Comparison of ENCODE assay signal across 8 mouse cellular contexts in genomic region chr7:84779276-84779825, GRCm38 (mm10).
DNase-seq lines count a peak whose midpoint lies in the region; ATAC-seq and TF ChIP-seq lines count a peak whose summit lies in the region.

No protein-coding gene starts in this region.

- peak; percentile 88 for ATAC-seq in heart, embryonic 11.5 days (replicated peaks; ENCODE audit: insufficient number of reproducible peaks, low FRiP score, low TSS enrichment)
- ATAC-seq in kidney, embryonic 16.5 days (ENCODE audit: low FRiP score, low TSS enrichment): peak; percentile 96

- H3K79me2 ChIP-seq in liver, adult 2 months (ENCODE audit: control insufficient read depth, insufficient read depth, low read length): no peaks in the 10 kb centered on the region
- H3K79me2 ChIP-seq in myocyte (ENCODE audit: control insufficient read depth, insufficient read depth): no peaks in the 10 kb centered on the region

- no peak overlapping the region for H3ac ChIP-seq in myocyte (ENCODE audit: control insufficient read depth, insufficient read length)

- no peaks in the 10 kb centered on the region for H3K4me1 ChIP-seq in bone marrow macrophage, adult 2 months (ENCODE audit: control insufficient read depth, insufficient read depth, low read length)
- no peaks in the 10 kb centered on the region for H3K4me1 ChIP-seq in embryonic fibroblast, embryonic 13.5 days (ENCODE audit: control insufficient read depth, insufficient read depth, low read length)
- H3K4me1 ChIP-seq in heart, embryonic 11.5 days (ENCODE audit: control insufficient read depth, insufficient read depth, low read length): no peaks in the 10 kb centered on the region
- H3K4me1 ChIP-seq in kidney, embryonic 16.5 days (ENCODE audit: insufficient read depth, low read length): no peaks in the 10 kb centered on the region
- no peaks in the 10 kb centered on the region for H3K4me1 ChIP-seq in liver, adult 2 months (ENCODE audit: control insufficient read depth, insufficient read depth, low read length)

- H3K9me3 ChIP-seq in heart, embryonic 11.5 days (replicated peaks; ENCODE audit: control insufficient read depth, low read length): no peaks in the 10 kb centered on the region
- H3K9me3 ChIP-seq in kidney, embryonic 16.5 days (ENCODE audit: low read length): no peaks in the 10 kb centered on the region

- TF ChIP-seq CTCF in bone marrow macrophage, adult 2 months (IDR thresholded peaks at IDR 0.05; ENCODE audit: low read depth, low read length): peak; percentile 68
- TF ChIP-seq CTCF in embryonic fibroblast, embryonic 13.5 days (IDR thresholded peaks at IDR 0.05; ENCODE audit: borderline replicate concordance, insufficient read depth, low read length): peak; percentile 99
- peak; percentile 99 for TF ChIP-seq CTCF in liver, adult 2 months (IDR thresholded peaks at IDR 0.05; ENCODE audit: low read depth, low read length)

- TF ChIP-seq POLR2A in bone marrow macrophage, adult 2 months (IDR thresholded peaks at IDR 0.05; ENCODE audit: borderline replicate concordance, low read depth, low read length): no peak
- TF ChIP-seq POLR2A in embryonic fibroblast, embryonic 13.5 days (IDR thresholded peaks at IDR 0.05; ENCODE audit: low read depth, low read length): no peak
- no peak for TF ChIP-seq POLR2A in liver, adult 2 months (IDR thresholded peaks at IDR 0.05; ENCODE audit: extremely low read depth, insufficient read depth, low read length)
- no peak for TF ChIP-seq POLR2A in myocyte (IDR thresholded peaks at IDR 0.05; ENCODE audit: insufficient read length, low read depth)

- peak overlapping the region; percentile 68 for H3K9ac ChIP-seq in heart, embryonic 11.5 days (ENCODE audit: low read depth, low read length)
- peak overlapping the region; percentile 54 for H3K9ac ChIP-seq in kidney, embryonic 16.5 days (replicated peaks; ENCODE audit: low read length)
- H3K9ac ChIP-seq in liver, adult 2 months (ENCODE audit: low read depth, low read length): peak overlapping the region; percentile 31

- peak overlapping the region; percentile 76 for H3K4me2 ChIP-seq in heart, embryonic 11.5 days
- peak overlapping the region; percentile 88 for H3K4me2 ChIP-seq in kidney, embryonic 16.5 days (replicated peaks; ENCODE audit: low read depth, low read length)
- H3K4me2 ChIP-seq in myocyte (ENCODE audit: low read depth): peak overlapping the region; percentile 83

- no peaks in the 10 kb centered on the region for H3K36me3 ChIP-seq in heart, embryonic 11.5 days (ENCODE audit: control insufficient read depth, insufficient read depth, low read length)
- H3K36me3 ChIP-seq in kidney, embryonic 16.5 days (ENCODE audit: insufficient read depth, low read length): no peaks in the 10 kb centered on the region
- no peaks in the 10 kb centered on the region for H3K36me3 ChIP-seq in liver, adult 2 months (ENCODE audit: control insufficient read depth, insufficient read depth, low read length)
- no peaks in the 10 kb centered on the region for H3K36me3 ChIP-seq in myocyte (ENCODE audit: control insufficient read depth, insufficient read depth)
- no peaks in the 10 kb centered on the region for H3K36me3 ChIP-seq in splenic B cell, adult 2 months (ENCODE audit: control insufficient read depth, insufficient read depth, low read length, poor library complexity, severe bottlenecking)

- H3K27me3 ChIP-seq in heart, embryonic 11.5 days (ENCODE audit: control insufficient read depth, insufficient read depth, low read length): no peaks in the 10 kb centered on the region
- H3K27me3 ChIP-seq in kidney, embryonic 16.5 days (ENCODE audit: insufficient read depth, low read length): no peaks in the 10 kb centered on the region
- H3K27me3 ChIP-seq in liver, adult 2 months (ENCODE audit: control insufficient read depth, insufficient read depth, low read length): no peaks in the 10 kb centered on the region
- no peaks in the 10 kb centered on the region for H3K27me3 ChIP-seq in myocyte (ENCODE audit: control insufficient read depth, insufficient read depth, insufficient read length)
- H3K27me3 ChIP-seq in splenic B cell, adult 2 months (ENCODE audit: control insufficient read depth, insufficient read depth, low read length, poor library complexity, severe bottlenecking): no peaks in the 10 kb centered on the region

- under 1% methylated on average over 30 of the region's 30 CpGs for WGBS in heart, embryonic 11.5 days (ENCODE audit: insufficient replicate concordance)
- WGBS in kidney, embryonic 16.5 days: under 1% methylated on average over 30 of the region's 30 CpGs
- WGBS in liver, adult 2 months: 1% methylated on average over 30 of the region's 30 CpGs

- peak overlapping the region; percentile 64 for H3K4me3 ChIP-seq in bone marrow macrophage, adult 2 months (ENCODE audit: insufficient read depth, low read length)
- H3K4me3 ChIP-seq in embryonic fibroblast, embryonic 13.5 days (ENCODE audit: insufficient read depth, low read length): peak overlapping the region; percentile 79
- H3K4me3 ChIP-seq in heart, embryonic 11.5 days (ENCODE audit: low read depth, low read length): peak overlapping the region; percentile 62
- peak overlapping the region; percentile 58 for H3K4me3 ChIP-seq in kidney, embryonic 16.5 days (ENCODE audit: low read length)
- H3K4me3 ChIP-seq in liver, adult 2 months (ENCODE audit: insufficient read depth, low read depth, low read length): peak overlapping the region; percentile 74
- peak overlapping the region; percentile 36 for H3K4me3 ChIP-seq in myocyte

- peak; percentile 93 for DNase-seq in A20 (ENCODE audit: low read depth, low spot score)
- DNase-seq in liver, adult 2 months (ENCODE audit: extremely low read depth, low read depth, low spot score): peak; percentile 66
- DNase-seq in splenic B cell, adult 2 months (ENCODE audit: low read depth, low spot score): peak; percentile 83

- H3K27ac ChIP-seq in bone marrow macrophage, adult 2 months (ENCODE audit: insufficient read depth, low read depth, low read length): no peak overlapping the region
- H3K27ac ChIP-seq in embryonic fibroblast, embryonic 13.5 days (ENCODE audit: insufficient read depth, low read length): no peak overlapping the region
- no peak overlapping the region for H3K27ac ChIP-seq in heart, embryonic 11.5 days (ENCODE audit: low read depth, low read length)
- H3K27ac ChIP-seq in kidney, embryonic 16.5 days (ENCODE audit: low read length): no peak overlapping the region
- H3K27ac ChIP-seq in liver, adult 2 months (replicated peaks; ENCODE audit: insufficient read depth, low read depth, low read length): no peak overlapping the region

TF ChIP-seq in myocyte, 11 proteins besides CTCF, POLR2A, EP300 and RAD21:
- TF ChIP-seq REST (IDR thresholded peaks at IDR 0.05; ENCODE audit: insufficient read depth, insufficient read length): peak; percentile 49
- no peak for TF ChIP-seq MAX (IDR thresholded peaks at IDR 0.05; ENCODE audit: low read depth)
